Mouse (Mus musculus) T-helper 2 cell (primary cell): ENCODE results near the gene 5330417C22Rik.

Experiments
- in situ Hi-C: fragments of 300-600 bp; cut with MboI, MseI; formaldehyde crosslinking; loops from one replicate; pipeline ENCODE4 v1.15.1; 2025; ENCODE audit warnings: high pct_unique_total_duplicates

Gene 5330417C22Rik

GRCm38 (mm10) chr3:108413634-108414360 is 122.5 kb downstream of the 5330417C22Rik start:
- in situ Hi-C loops, result no loop called here

- in situ Hi-C loops, result no loop called here
Observed at GRCm38 (mm10) chr3:108411754-108412121, 124.6 kb downstream of the 5330417C22Rik start.

GRCm38 (mm10) chr3:108411026-108411753 is 125.1 kb downstream of the 5330417C22Rik start:
- in situ Hi-C loops, result no loop called here

GRCm38 (mm10) chr3:108410359-108410714 is 126.0 kb downstream of the 5330417C22Rik start:
- in situ Hi-C loops, result no loop called here

- in situ Hi-C loops, result no loop called here
Observed at GRCm38 (mm10) chr3:108409656-108410358, 126.5 kb downstream of the 5330417C22Rik start.

DNA sequence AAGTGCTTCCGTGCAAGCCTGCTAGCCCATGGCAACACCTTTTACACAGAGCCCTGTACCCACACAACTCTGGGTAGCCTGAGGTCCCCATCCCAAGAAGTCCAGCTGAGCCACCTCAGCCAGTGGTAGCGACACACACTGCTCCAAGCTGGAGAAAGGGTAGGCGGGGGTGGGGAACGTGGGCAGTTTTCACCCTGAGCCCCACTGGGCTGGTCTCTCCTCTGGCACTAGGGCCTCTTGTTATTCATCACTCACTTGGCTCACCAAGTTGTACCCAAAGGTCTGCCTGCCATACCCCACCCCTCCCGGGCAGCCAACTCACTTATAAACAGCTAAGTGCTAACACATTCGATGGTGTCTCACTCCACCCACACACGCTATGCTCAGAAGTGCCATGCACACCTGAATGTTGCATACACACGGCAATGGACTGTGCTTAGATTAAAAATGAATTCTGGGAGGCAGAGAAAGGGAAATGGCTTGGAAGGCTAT is 127.8 kb downstream of the 5330417C22Rik start:
- in situ Hi-C loops, result no loop called here

GRCm38 (mm10) chr3:108406306-108406885 is 129.9 kb downstream of the 5330417C22Rik start:
- in situ Hi-C loops, result no loop called here
